Mouse (Mus musculus): ENCODE results near the gene Srbd1. TPM values are rescaled to one million over a fixed set of nuclear protein-coding genes. Genes with fewer than 3 reads are reported as not detected.

Srbd1 gene
- polyA plus RNA-seq, 1 experiment, result 6.1 TPM

DNA sequence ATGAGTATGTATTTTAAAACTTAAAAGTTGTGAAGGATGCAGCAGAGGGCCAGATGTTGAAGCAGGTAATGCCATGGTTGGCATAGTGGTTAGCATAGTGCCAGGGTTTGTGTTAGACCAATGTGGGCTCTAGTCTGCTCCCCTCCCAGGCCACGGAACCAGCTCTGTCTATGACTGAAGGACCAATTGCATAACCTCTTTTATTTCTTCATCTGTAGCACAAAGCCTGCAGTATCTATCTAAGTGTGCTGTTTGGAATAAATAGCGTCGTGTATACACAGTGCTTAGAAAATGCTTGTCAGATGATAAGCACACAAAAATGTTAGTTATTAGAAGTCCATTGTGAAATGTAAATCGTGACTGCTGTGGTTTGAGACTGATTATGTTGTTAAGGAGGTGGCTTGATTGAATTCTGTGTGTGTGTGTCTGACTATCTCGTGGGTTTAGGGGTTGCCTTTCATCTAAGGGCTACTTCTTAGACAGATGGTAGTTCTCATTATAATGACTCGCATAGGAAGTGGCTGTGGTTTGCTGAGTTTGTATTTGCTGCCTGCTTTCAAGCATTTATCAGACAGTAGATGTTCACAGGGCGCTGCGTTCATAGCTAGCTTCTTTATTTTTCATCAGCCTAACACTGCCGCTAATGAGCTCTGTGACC, 39.7 kb upstream of the Srbd1 start:
- Histone ChIP-seq H3K4me2 (ENCODE audit: low read depth) (no peak overlapping the region), H3K27me3 (ENCODE audit: control insufficient read depth, insufficient read depth, insufficient read length) (no peaks in the 10 kb centered on the region), H3ac (ENCODE audit: control insufficient read depth, insufficient read length) (no peak overlapping the region), H3K4me3 (no peak overlapping the region), H3K79me2 (ENCODE audit: control insufficient read depth, insufficient read depth) (no peaks in the 10 kb centered on the region), H3K36me3 (ENCODE audit: control insufficient read depth, insufficient read depth) (no peaks in the 10 kb centered on the region)
- TF ChIP-seq MYOG (IDR thresholded peaks at IDR 0.05; ENCODE audit: control insufficient read depth in 1 of 3, insufficient read depth in 1 of 3, insufficient read length in 2 of 3, low read depth in 2 of 3) (no peak), POLR2AphosphoS2 (IDR thresholded peaks at IDR 0.05; ENCODE audit: insufficient read length, low read depth) (no peak), SRF (IDR thresholded peaks at IDR 0.05; ENCODE audit: control insufficient read depth, insufficient read length, low read depth) (no peak), E2F4 (IDR thresholded peaks at IDR 0.05; ENCODE audit: insufficient read depth) (no peak), TCF3 (IDR thresholded peaks at IDR 0.05; ENCODE audit: insufficient read length, low read depth) (no peak), MYOD1 (IDR thresholded peaks at IDR 0.05; ENCODE audit: control insufficient read depth in 1 of 3, insufficient read length in 2 of 3, low read depth in 2 of 3) (no peak), CEBPB (IDR thresholded peaks at IDR 0.05; ENCODE audit: insufficient read depth, poor library complexity, severe bottlenecking) (no peak), REST (IDR thresholded peaks at IDR 0.05; ENCODE audit: insufficient read depth, insufficient read length) (no peak), USF1 (IDR thresholded peaks at IDR 0.05; ENCODE audit: low read depth) (no peak), POLR2A (IDR thresholded peaks at IDR 0.05; ENCODE audit: insufficient read length, low read depth) (no peak), MAX (IDR thresholded peaks at IDR 0.05; ENCODE audit: low read depth) (no peak), TCF12 (IDR thresholded peaks at IDR 0.05; ENCODE audit: insufficient read depth, poor library complexity, severe bottlenecking) (no peak)

DNA sequence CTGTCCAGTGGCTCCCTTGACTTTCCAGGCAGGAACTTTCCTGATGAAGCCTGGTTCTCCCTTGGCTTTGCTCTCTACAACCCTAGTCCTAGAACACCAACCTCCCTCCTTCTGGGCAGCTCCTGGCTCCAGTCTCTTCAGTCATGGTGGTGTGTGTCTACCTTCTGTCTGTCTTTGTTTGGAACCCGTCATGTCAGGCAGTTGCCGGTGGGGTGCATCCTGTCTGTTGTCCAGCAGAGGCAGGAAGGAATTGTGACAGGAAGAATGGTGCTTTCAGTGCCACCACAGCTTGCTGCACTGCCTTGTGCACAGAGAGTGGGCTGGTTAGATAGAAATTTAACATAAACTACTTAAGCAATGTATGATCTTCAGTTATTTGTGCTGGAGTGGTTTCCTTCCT, 38.8 kb upstream of the Srbd1 start:
- Histone ChIP-seq H3K27me3 (ENCODE audit: control insufficient read depth, insufficient read depth, insufficient read length) (no peaks in the 10 kb centered on the region), H3K36me3 (ENCODE audit: control insufficient read depth, insufficient read depth) (no peaks in the 10 kb centered on the region), H3K79me2 (ENCODE audit: control insufficient read depth, insufficient read depth) (no peaks in the 10 kb centered on the region), H3K4me2 (ENCODE audit: low read depth) (no peak overlapping the region), H3K4me3 (no peak overlapping the region), H3ac (ENCODE audit: control insufficient read depth, insufficient read length) (no peak overlapping the region)
- no peak for TF ChIP-seq MYOG (IDR thresholded peaks at IDR 0.05; ENCODE audit: control insufficient read depth in 1 of 3, insufficient read depth in 1 of 3, insufficient read length in 2 of 3, low read depth in 2 of 3)
- no peak for TF ChIP-seq MAX (IDR thresholded peaks at IDR 0.05; ENCODE audit: low read depth)

DNA sequence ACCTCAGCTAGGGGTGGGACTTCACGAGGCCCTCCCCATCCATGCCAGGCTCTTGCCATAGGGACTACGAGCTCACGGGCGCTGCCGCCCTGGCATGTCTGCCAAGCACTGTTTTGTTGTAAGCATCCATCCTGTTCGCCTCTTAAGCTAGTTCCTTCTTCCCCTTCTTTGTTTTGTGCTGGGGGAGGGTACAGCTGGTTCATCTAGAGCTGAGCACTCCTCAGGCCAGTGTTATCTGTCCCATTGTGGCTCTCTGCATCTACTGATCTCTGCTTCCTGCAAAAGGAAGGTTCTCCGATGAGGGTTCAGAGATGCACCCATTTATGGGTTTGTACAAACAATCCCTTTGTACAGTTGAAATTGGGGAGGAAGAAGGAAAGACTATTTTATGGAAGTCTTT, 31.7 kb upstream of the Srbd1 start:
- H3ac ChIP-seq (ENCODE audit: control insufficient read depth, insufficient read length), result no peak overlapping the region

DNA sequence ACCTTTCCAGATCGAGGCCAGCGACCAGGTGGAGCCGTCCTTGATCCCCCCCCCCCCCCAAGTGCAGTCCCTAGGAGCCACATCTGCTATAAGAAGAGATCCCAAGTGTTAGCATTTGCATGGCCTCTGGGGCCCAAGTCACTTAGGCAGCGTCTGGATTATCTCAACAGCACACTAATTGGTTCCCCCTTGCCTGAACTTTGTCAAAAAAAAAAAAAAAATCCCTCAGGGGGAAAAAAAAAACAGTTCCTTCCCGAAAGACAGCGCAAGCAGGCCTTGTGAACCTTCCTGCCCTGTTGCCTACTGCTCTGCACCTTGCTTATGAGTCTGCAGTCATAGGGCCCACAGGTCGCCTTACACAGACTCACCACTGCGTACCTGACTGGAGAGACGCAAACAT, 30.5 kb upstream of the Srbd1 start:
- TF ChIP-seq MAX (IDR thresholded peaks at IDR 0.05; ENCODE audit: low read depth) (no peak), POLR2A (IDR thresholded peaks at IDR 0.05; ENCODE audit: insufficient read length, low read depth) (no peak), REST (IDR thresholded peaks at IDR 0.05; ENCODE audit: insufficient read depth, insufficient read length) (no peak), CEBPB (IDR thresholded peaks at IDR 0.05; ENCODE audit: insufficient read depth, poor library complexity, severe bottlenecking) (no peak), SRF (IDR thresholded peaks at IDR 0.05; ENCODE audit: control insufficient read depth, insufficient read length, low read depth) (no peak), POLR2AphosphoS2 (IDR thresholded peaks at IDR 0.05; ENCODE audit: insufficient read length, low read depth) (no peak), TCF3 (IDR thresholded peaks at IDR 0.05; ENCODE audit: insufficient read length, low read depth) (no peak), E2F4 (IDR thresholded peaks at IDR 0.05; ENCODE audit: insufficient read depth) (no peak), MYOD1 (IDR thresholded peaks at IDR 0.05; ENCODE audit: control insufficient read depth in 1 of 3, insufficient read length in 2 of 3, low read depth in 2 of 3) (no peak), MYOG (IDR thresholded peaks at IDR 0.05; ENCODE audit: control insufficient read depth in 1 of 3, insufficient read depth in 1 of 3, insufficient read length in 2 of 3, low read depth in 2 of 3) (no peak), TCF12 (IDR thresholded peaks at IDR 0.05; ENCODE audit: insufficient read depth, poor library complexity, severe bottlenecking) (no peak), USF1 (IDR thresholded peaks at IDR 0.05; ENCODE audit: low read depth) (no peak)
- H3ac ChIP-seq (ENCODE audit: control insufficient read depth, insufficient read length), result no peak overlapping the region
- H3K27me3 ChIP-seq (ENCODE audit: control insufficient read depth, insufficient read depth, insufficient read length), result no peaks in the 10 kb centered on the region
- H3K36me3 ChIP-seq (ENCODE audit: control insufficient read depth, insufficient read depth), result no peaks in the 10 kb centered on the region
- H3K4me3 ChIP-seq, result no peak overlapping the region
- H3K79me2 ChIP-seq (ENCODE audit: control insufficient read depth, insufficient read depth), result no peaks in the 10 kb centered on the region
- no peak overlapping the region for H3K4me2 ChIP-seq (ENCODE audit: low read depth)

More for the DNA sequence above, 31.7 kb upstream of the Srbd1 start:
- no peaks in the 10 kb centered on the region for H3K79me2 ChIP-seq (ENCODE audit: control insufficient read depth, insufficient read depth)
- no peaks in the 10 kb centered on the region for H3K36me3 ChIP-seq (ENCODE audit: control insufficient read depth, insufficient read depth)
- H3K4me3 ChIP-seq, result no peak overlapping the region
- TF ChIP-seq TCF3 (IDR thresholded peaks at IDR 0.05; ENCODE audit: insufficient read length, low read depth) (no peak), E2F4 (IDR thresholded peaks at IDR 0.05; ENCODE audit: insufficient read depth) (no peak), MAX (IDR thresholded peaks at IDR 0.05; ENCODE audit: low read depth) (no peak)
- no peak overlapping the region for H3K4me2 ChIP-seq (ENCODE audit: low read depth)
- H3K27me3 ChIP-seq (ENCODE audit: control insufficient read depth, insufficient read depth, insufficient read length), result no peaks in the 10 kb centered on the region

GRCm38 (mm10) chr17:86170164-86170958, 25.4 kb upstream of the Srbd1 start:
- H3ac ChIP-seq (ENCODE audit: control insufficient read depth, insufficient read length), result no peak overlapping the region
- no peaks in the 10 kb centered on the region for H3K36me3 ChIP-seq (ENCODE audit: control insufficient read depth, insufficient read depth)
- H3K4me2 ChIP-seq (ENCODE audit: low read depth), result no peak overlapping the region
- H3K4me3 ChIP-seq, result no peak overlapping the region
- TF ChIP-seq MYOG (IDR thresholded peaks at IDR 0.05; ENCODE audit: control insufficient read depth in 1 of 3, insufficient read depth in 1 of 3, insufficient read length in 2 of 3, low read depth in 2 of 3), result no peak
- TF ChIP-seq CEBPB (IDR thresholded peaks at IDR 0.05; ENCODE audit: insufficient read depth, poor library complexity, severe bottlenecking), result no peak
- TF ChIP-seq MYOD1 (IDR thresholded peaks at IDR 0.05; ENCODE audit: control insufficient read depth in 1 of 3, insufficient read length in 2 of 3, low read depth in 2 of 3), result no peak
- no peak for TF ChIP-seq MAX (IDR thresholded peaks at IDR 0.05; ENCODE audit: low read depth)
- TF ChIP-seq TCF12 (IDR thresholded peaks at IDR 0.05; ENCODE audit: insufficient read depth, poor library complexity, severe bottlenecking), result no peak
- TF ChIP-seq POLR2A (IDR thresholded peaks at IDR 0.05; ENCODE audit: insufficient read length, low read depth), result no peak
- no peak for TF ChIP-seq USF1 (IDR thresholded peaks at IDR 0.05; ENCODE audit: low read depth)
- no peak for TF ChIP-seq TCF3 (IDR thresholded peaks at IDR 0.05; ENCODE audit: insufficient read length, low read depth)
- no peak for TF ChIP-seq POLR2AphosphoS2 (IDR thresholded peaks at IDR 0.05; ENCODE audit: insufficient read length, low read depth)
- TF ChIP-seq REST (IDR thresholded peaks at IDR 0.05; ENCODE audit: insufficient read depth, insufficient read length), result no peak
- H3K27me3 ChIP-seq (ENCODE audit: control insufficient read depth, insufficient read depth, insufficient read length), result no peaks in the 10 kb centered on the region
- H3K79me2 ChIP-seq (ENCODE audit: control insufficient read depth, insufficient read depth), result no peaks in the 10 kb centered on the region
